Mouse (Mus musculus): ENCODE measurements around the gene Lypd6.

DNA sequence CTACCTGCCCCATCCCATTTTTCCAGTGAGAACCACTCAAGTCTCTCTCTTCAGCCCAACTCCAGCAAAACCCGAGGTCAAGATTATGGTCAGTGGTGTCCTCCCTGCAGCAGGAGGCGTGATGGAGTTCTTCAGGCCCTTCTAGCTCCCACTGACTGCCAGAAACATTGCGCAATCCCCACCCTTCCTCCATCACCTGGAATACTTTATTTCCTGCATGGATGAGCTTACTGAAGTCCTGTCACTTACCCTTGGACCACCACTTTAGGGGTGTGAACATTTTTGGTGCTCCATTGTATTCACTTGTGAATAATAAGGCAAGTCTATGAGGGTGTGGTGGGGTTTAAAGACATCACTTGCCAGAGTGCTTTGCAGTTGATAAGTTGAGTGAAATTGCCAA is 85.7 kb downstream of the Lypd6 start:
- no peak for TF ChIP-seq CTCF (IDR thresholded peaks at IDR 0.05; ENCODE audit: low read depth, low read length)
- no peak for TF ChIP-seq POLR2A (IDR thresholded peaks at IDR 0.05; ENCODE audit: extremely low read depth, insufficient read depth, low read length)
